Mouse (Mus musculus): ENCODE results near the gene Armc8.

DNA sequence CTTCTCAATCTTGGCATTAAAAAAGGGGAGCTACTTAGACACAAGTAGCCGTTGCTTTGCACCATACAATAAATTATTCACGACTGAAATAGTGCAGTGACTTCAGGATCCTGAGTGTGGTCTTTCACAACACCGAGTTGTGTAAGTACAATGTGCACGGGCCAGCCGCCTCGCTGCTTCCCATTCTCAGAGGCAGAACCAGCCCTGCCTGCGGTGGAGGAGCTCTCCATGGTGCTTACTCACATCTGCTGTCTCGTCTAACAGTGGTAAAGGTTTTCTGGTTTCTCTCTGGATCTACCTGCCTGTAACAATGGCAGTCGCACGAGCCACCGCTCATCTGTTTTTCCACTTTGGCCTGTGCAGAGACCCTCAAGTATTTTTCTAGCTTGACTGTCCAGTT lies 5.0 kb downstream of the Armc8 start:
- no peak for TF ChIP-seq CTCF (IDR thresholded peaks at IDR 0.05; ENCODE audit: borderline replicate concordance, insufficient read depth, low read length)
- TF ChIP-seq POLR2A (IDR thresholded peaks at IDR 0.05; ENCODE audit: low read depth, low read length): no peak

Data from embryonic fibroblast, embryonic 13.5 days (primary cell).